Mouse (Mus musculus): ENCODE data around the gene Snrpc. TPM values are rescaled to one million over a fixed set of nuclear protein-coding genes. Genes with fewer than 3 reads are reported as not detected.

The Snrpc gene
- polyA plus RNA-seq, 1 experiment from 2014 or later = 274 TPM

DNA sequence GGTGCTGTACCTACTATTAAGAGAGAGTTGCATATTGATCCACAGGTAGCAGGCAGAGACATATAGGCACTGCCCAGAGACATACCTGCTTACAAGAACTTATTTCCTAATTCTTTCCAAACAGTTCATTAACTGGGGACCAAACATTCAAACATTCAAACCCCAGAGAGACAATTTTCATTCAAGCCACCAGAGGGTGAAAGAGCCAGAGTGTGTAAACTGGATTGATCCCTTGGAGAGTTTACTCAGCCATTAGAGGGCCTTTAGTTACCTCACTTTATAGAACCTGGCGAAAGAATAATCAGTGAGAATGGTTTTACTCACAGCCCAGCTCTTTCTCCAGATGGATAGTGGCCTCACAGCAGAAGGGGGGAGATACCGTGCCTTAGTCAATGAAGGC lies 27.5 kb downstream of the Snrpc start:
- no peak for DNase-seq (ENCODE audit: low spot score)
- Histone ChIP-seq H3K4me2 (ENCODE audit: low read depth, low read length) (no peak overlapping the region), H3K36me3 (ENCODE audit: control insufficient read depth, insufficient read depth, low read length) (no peaks in the 10 kb centered on the region; the same call in 1 of the 2 replicates), H3K9ac (ENCODE audit: low read depth, low read length) (no peak overlapping the region), H3K4me3 (ENCODE audit: low read depth, low read length) (no peak overlapping the region), H3K27me3 (replicated peaks; ENCODE audit: control insufficient read depth, insufficient read depth, low read length) (no peaks in the 10 kb centered on the region), H3K9me3 (ENCODE audit: control insufficient read depth, low read length) (no peaks in the 10 kb centered on the region), H3K4me1 (ENCODE audit: control insufficient read depth, insufficient read depth, low read length) (no peaks in the 10 kb centered on the region), H3K27ac (replicated peaks; ENCODE audit: low read depth, low read length) (no peak overlapping the region)
- no peak for ATAC-seq (ENCODE audit: low read depth)
- 78% methylated on average over 2 of the region's 2 CpGs for WGBS

DNA sequence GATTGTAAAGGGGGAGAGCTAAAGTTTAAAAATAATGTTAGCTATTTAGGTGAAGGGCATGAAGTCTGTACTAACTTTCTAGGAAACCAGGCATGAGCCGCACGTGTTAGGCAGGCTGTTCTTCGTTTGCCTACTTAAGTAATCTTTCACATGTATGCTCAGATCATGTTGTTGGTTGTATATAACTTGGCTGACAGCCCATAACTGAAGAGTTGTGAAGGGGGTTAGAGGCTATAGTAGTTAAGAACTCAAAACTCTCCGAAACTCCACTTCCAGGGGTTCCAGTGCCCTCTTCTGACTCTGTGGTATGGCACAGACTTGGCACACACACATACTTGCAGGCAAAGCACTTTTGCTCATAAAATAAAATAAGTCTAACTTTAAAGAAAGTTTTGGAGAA lies 28.8 kb downstream of the Snrpc start:
- Histone ChIP-seq H3K4me2 (ENCODE audit: low read depth, low read length) (no peak overlapping the region), H3K4me1 (ENCODE audit: control insufficient read depth, insufficient read depth, low read length) (no peaks in the 10 kb centered on the region), H3K9me3 (ENCODE audit: control insufficient read depth, low read length) (no peaks in the 10 kb centered on the region), H3K27ac (replicated peaks; ENCODE audit: low read depth, low read length) (no peak overlapping the region), H3K27me3 (replicated peaks; ENCODE audit: control insufficient read depth, insufficient read depth, low read length) (no peaks in the 10 kb centered on the region), H3K36me3 (ENCODE audit: control insufficient read depth, insufficient read depth, low read length) (no peaks in the 10 kb centered on the region; the same call in 1 of the 2 replicates), H3K9ac (ENCODE audit: low read depth, low read length) (no peak overlapping the region), H3K4me3 (ENCODE audit: low read depth, low read length) (no peak overlapping the region)
- WGBS = 66% methylated on average over 4 of the region's 4 CpGs
- ATAC-seq (ENCODE audit: low read depth) (no peak), DNase-seq (ENCODE audit: low spot score) (no peak)

DNA sequence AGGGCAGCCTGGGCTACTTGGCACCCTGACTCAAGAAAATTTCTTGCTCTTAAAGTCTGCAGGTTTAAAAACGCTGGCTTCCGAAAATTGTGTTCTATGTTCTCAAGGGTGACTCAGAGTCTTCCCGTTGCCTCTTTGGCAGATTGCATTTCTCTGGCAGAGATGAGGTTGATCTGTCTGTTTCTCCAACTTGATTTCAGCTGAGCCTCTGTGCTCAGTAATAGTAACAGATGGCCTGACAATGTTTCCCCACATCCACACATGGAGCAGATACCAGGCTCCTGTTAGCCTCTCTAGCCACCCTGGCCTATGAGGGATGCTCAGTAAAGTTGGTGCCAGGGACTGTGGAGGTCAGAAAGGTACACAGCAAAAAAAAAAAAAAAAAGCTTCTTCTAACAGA lies 33.9 kb downstream of the Snrpc start:
- Histone ChIP-seq H3K9me3 (ENCODE audit: control insufficient read depth, low read length) (no peaks in the 10 kb centered on the region), H3K4me3 (ENCODE audit: low read depth, low read length) (no peak overlapping the region), H3K4me2 (ENCODE audit: low read depth, low read length) (no peak overlapping the region), H3K27ac (replicated peaks; ENCODE audit: low read depth, low read length) (no peak overlapping the region), H3K9ac (ENCODE audit: low read depth, low read length) (no peak overlapping the region), H3K36me3 (ENCODE audit: control insufficient read depth, insufficient read depth, low read length) (no peaks in the 10 kb centered on the region; the same call in 1 of the 2 replicates), H3K4me1 (ENCODE audit: control insufficient read depth, insufficient read depth, low read length) (no peaks in the 10 kb centered on the region), H3K27me3 (replicated peaks; ENCODE audit: control insufficient read depth, insufficient read depth, low read length) (no peaks in the 10 kb centered on the region)
- WGBS = 84% methylated on average over 3 of the region's 3 CpGs
- ATAC-seq (ENCODE audit: low read depth) (no peak), DNase-seq (ENCODE audit: low spot score) (no peak)

DNA sequence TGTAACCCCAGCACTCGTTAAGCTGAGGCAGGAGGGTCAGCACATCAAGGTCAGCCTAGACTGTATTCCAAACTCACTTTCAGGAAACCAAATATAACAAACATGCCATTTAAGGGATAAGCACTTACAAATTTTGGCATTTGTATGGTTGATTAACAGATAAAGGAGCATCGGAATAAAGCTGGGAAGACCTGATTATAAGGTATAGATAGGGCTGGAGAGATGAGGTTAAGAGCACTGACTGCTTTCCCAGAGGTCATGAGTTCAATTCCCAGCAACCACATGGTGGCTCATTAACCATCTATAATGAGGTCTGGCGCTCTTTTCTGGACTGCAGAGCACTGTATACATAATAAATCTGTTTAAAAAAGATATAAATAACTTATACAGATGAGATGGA lies 35.6 kb downstream of the Snrpc start:
- no peak overlapping the region for H3K27ac ChIP-seq (replicated peaks; ENCODE audit: low read depth, low read length)
- 69% methylated on average over 3 of the region's 3 CpGs for WGBS
- no peaks in the 10 kb centered on the region for H3K9me3 ChIP-seq (ENCODE audit: control insufficient read depth, low read length)
- H3K4me2 ChIP-seq (ENCODE audit: low read depth, low read length) = no peak overlapping the region
- no peaks in the 10 kb centered on the region for H3K27me3 ChIP-seq (replicated peaks; ENCODE audit: control insufficient read depth, insufficient read depth, low read length)
- no peaks in the 10 kb centered on the region for H3K4me1 ChIP-seq (ENCODE audit: control insufficient read depth, insufficient read depth, low read length)
- H3K4me3 ChIP-seq (ENCODE audit: low read depth, low read length) = no peak overlapping the region
- H3K36me3 ChIP-seq (ENCODE audit: control insufficient read depth, insufficient read depth, low read length) = peaks cover 11% of the 10 kb centered on the region
- ATAC-seq (ENCODE audit: low read depth) (no peak), DNase-seq (ENCODE audit: low spot score) (no peak)
- H3K9ac ChIP-seq (ENCODE audit: low read depth, low read length) = no peak overlapping the region

DNA sequence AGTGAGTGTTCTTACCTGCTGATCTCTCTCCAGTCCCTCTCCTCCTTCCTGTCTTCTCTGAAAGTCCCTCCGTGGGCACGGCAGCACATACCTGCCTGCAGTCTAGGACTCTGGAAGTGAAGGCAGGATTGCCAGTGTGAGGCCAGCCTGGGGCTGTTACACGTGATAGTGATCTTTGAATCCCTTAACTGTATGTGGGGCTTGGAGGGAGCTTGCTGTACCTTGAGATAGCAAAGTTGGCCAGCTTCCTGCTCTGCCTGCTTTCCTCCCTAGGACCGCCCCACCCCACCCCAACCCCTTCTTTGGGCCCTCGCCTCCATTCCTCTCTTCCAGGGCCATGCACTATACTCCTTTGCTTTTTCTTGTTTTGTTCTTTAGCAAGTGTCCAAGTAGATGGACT lies 36.6 kb downstream of the Snrpc start:
- Histone ChIP-seq H3K4me2 (ENCODE audit: low read depth, low read length) (no peak overlapping the region), H3K27ac (replicated peaks; ENCODE audit: low read depth, low read length) (no peak overlapping the region), H3K27me3 (replicated peaks; ENCODE audit: control insufficient read depth, insufficient read depth, low read length) (no peaks in the 10 kb centered on the region), H3K4me3 (ENCODE audit: low read depth, low read length) (no peak overlapping the region), H3K9me3 (ENCODE audit: control insufficient read depth, low read length) (no peaks in the 10 kb centered on the region), H3K9ac (ENCODE audit: low read depth, low read length) (peak overlapping the region; percentile 34; the same call in 1 of the 2 replicates), H3K36me3 (ENCODE audit: control insufficient read depth, insufficient read depth, low read length) (peaks cover 19% of the 10 kb centered on the region), H3K4me1 (ENCODE audit: control insufficient read depth, insufficient read depth, low read length) (no peaks in the 10 kb centered on the region)
- DNase-seq (ENCODE audit: low spot score) (no peak), ATAC-seq (ENCODE audit: low read depth) (no peak)
- 66% methylated on average over 4 of the region's 5 CpGs for WGBS

DNA sequence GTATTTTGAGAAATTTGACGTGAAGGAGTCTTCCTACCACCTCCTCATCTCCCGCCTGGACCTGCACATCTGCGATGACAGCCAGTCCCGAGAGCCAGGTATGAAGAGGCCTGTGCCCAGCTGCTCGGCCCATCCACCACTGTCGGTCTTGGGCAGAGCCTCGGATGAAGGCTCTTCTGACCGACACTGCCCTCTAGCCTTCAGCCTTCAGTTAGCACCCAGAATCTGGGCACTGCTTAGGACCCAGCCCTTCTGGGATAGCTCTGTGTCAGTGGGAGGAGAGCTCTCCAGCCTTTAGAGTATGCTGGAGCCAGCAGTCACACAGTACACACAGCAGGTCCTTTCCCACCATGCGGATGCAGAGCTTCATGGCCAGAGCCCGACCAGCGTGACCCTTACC lies 43.6 kb downstream of the Snrpc start:
- no peak overlapping the region for H3K4me2 ChIP-seq (ENCODE audit: low read depth, low read length)
- H3K4me3 ChIP-seq (ENCODE audit: low read depth, low read length) = no peak overlapping the region
- H3K9ac ChIP-seq (ENCODE audit: low read depth, low read length) = no peak overlapping the region
- WGBS = 64% methylated on average over 11 of the region's 11 CpGs
- no peaks in the 10 kb centered on the region for H3K27me3 ChIP-seq (replicated peaks; ENCODE audit: control insufficient read depth, insufficient read depth, low read length)
- DNase-seq (ENCODE audit: low spot score) (no peak), ATAC-seq (ENCODE audit: low read depth) (no peak)
- H3K27ac ChIP-seq (replicated peaks; ENCODE audit: low read depth, low read length) = no peak overlapping the region
- H3K9me3 ChIP-seq (ENCODE audit: control insufficient read depth, low read length) = no peaks in the 10 kb centered on the region
- H3K36me3 ChIP-seq (ENCODE audit: control insufficient read depth, insufficient read depth, low read length) = peaks cover 85% of the 10 kb centered on the region
- H3K4me1 ChIP-seq (ENCODE audit: control insufficient read depth, insufficient read depth, low read length) = no peaks in the 10 kb centered on the region

DNA sequence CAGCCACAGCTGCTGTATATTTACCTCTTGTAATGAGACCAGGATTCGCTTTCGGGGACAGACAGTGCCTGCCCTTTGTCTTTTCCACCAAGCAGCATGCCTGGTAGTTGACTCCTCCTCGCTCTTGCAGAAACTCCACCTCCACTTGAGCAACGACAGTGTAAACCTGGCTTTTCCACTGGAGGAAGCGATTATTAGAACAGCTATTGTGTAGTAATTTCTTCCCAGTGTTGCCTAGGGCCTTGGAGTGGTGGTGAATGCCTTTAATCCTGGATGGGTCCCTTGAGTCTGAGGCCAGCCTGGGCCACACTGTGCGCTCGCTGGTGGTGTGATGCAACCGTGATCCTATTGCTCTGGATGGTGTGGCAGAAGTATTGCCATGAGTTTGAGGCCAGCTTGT lies 45.2 kb downstream of the Snrpc start:
- ATAC-seq (ENCODE audit: low read depth) (no peak), DNase-seq (ENCODE audit: low spot score) (no peak)
- peaks cover 93% of the 10 kb centered on the region for H3K36me3 ChIP-seq (ENCODE audit: control insufficient read depth, insufficient read depth, low read length)
- no peak overlapping the region for H3K4me2 ChIP-seq (ENCODE audit: low read depth, low read length)
- H3K27me3 ChIP-seq (replicated peaks; ENCODE audit: control insufficient read depth, insufficient read depth, low read length) = no peaks in the 10 kb centered on the region
- H3K9me3 ChIP-seq (ENCODE audit: control insufficient read depth, low read length) = no peaks in the 10 kb centered on the region
- H3K4me3 ChIP-seq (ENCODE audit: low read depth, low read length) = no peak overlapping the region
- no peaks in the 10 kb centered on the region for H3K4me1 ChIP-seq (ENCODE audit: control insufficient read depth, insufficient read depth, low read length)
- WGBS = 84% methylated on average over 8 of the region's 8 CpGs
- H3K27ac ChIP-seq (replicated peaks; ENCODE audit: low read depth, low read length) = no peak overlapping the region
- no peak overlapping the region for H3K9ac ChIP-seq (ENCODE audit: low read depth, low read length)

DNA sequence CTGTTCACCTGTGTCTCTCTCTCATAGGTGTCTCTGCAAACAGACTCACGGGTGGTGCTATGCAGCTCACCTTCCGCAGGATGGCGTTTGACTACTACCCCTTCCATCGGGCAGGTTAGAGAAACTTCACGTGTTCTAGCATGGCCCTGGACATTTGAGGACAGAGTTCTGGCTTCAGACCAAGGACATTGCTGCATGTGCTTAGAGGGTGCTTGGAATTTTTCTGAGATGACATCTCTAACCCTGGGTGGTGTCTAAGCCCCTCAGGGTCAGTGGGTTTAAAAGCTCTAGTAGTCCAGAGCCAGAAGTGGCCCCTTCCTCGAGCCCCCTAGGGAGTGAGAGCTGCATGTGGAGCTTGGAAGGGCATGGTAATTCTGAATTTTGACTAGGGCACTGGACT lies 46.0 kb downstream of the Snrpc start:
- no peak overlapping the region for H3K27ac ChIP-seq (replicated peaks; ENCODE audit: low read depth, low read length)
- 91% methylated on average over 6 of the region's 6 CpGs for WGBS
- DNase-seq (ENCODE audit: low spot score) (no peak), ATAC-seq (ENCODE audit: low read depth) (no peak)
- no peak overlapping the region for H3K9ac ChIP-seq (ENCODE audit: low read depth, low read length)
- no peaks in the 10 kb centered on the region for H3K9me3 ChIP-seq (ENCODE audit: control insufficient read depth, low read length)
- H3K4me3 ChIP-seq (ENCODE audit: low read depth, low read length) = no peak overlapping the region
- H3K36me3 ChIP-seq (ENCODE audit: control insufficient read depth, insufficient read depth, low read length) = peaks cover 90% of the 10 kb centered on the region
- no peak overlapping the region for H3K4me2 ChIP-seq (ENCODE audit: low read depth, low read length)
- H3K4me1 ChIP-seq (ENCODE audit: control insufficient read depth, insufficient read depth, low read length) = no peaks in the 10 kb centered on the region
- no peaks in the 10 kb centered on the region for H3K27me3 ChIP-seq (replicated peaks; ENCODE audit: control insufficient read depth, insufficient read depth, low read length)

DNA sequence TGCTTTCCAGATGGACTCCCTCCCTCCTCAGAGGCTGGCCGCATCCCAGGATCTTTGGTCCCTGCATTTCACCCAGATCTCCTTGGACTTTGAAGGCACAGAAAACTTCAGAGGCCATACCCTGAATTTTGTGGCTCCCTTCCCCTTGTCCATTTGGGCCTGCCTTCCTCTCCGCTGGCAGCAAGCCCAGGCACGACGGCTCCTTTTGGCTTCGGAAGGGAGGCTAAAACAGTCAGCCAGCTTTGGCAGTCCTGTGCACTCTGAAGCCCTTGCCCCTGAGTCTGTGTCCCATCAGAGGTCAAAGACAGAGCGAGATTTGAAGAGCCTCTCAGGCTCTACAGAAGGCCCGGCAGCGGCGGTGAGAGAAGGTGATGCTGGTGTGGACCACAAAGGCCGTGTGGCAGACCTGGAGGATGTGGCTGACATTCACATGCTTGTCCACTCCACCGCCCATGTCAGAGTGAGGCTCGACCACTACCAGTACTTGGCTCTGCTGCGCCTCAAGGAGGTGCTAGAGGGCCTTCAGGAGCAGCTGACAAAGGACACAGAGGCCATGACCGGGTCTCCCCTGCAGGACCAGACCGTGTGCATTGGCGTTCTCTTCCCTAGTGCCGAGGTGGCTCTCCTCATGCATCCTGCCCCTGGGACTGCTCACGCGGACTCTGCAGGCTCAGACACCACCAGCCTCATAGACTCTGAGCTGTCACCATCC lies 48.7 kb downstream of the Snrpc start:
- 79% methylated on average over 19 of the region's 19 CpGs for WGBS
- DNase-seq (ENCODE audit: low spot score) (no peak), ATAC-seq (ENCODE audit: low read depth) (no peak)
- no peaks in the 10 kb centered on the region for H3K4me1 ChIP-seq (ENCODE audit: control insufficient read depth, insufficient read depth, low read length)
- no peak overlapping the region for H3K9ac ChIP-seq (ENCODE audit: low read depth, low read length)
- peaks cover 85% of the 10 kb centered on the region for H3K36me3 ChIP-seq (ENCODE audit: control insufficient read depth, insufficient read depth, low read length)
- H3K9me3 ChIP-seq (ENCODE audit: control insufficient read depth, low read length) = no peaks in the 10 kb centered on the region
- H3K27ac ChIP-seq (replicated peaks; ENCODE audit: low read depth, low read length) = no peak overlapping the region
- no peak overlapping the region for H3K4me3 ChIP-seq (ENCODE audit: low read depth, low read length)
- H3K27me3 ChIP-seq (replicated peaks; ENCODE audit: control insufficient read depth, insufficient read depth, low read length) = no peaks in the 10 kb centered on the region
- no peak overlapping the region for H3K4me2 ChIP-seq (ENCODE audit: low read depth, low read length)

Data from embryonic facial prominence, embryonic 14.5 days (tissue).